Mouse (Mus musculus) bone marrow macrophage, adult 2 months (primary cell): Measurements from ENCODE around the gene Zmiz2.

ENCODE experiments used
- CTCF ChIP-seq: IDR thresholded peaks from 2 replicates; pipeline ENCODE4 v1.5.1; 2012; ENCODE audit warnings: low read depth, mild to moderate bottlenecking, low read length, moderate library complexity
- POLR2A ChIP-seq: IDR thresholded peaks from 2 replicates; pipeline ENCODE4 v1.6.1; 2012; ENCODE audit warnings: mild to moderate bottlenecking, low read depth, low read length, borderline replicate concordance

- TF ChIP-seq CTCF (no peak), POLR2A (no peak)
These were observed 24.4 kb downstream of the Zmiz2 start for GRCm38 (mm10) chr11:6413264-6413663.
